Mouse (Mus musculus): ENCODE results near the gene Tbc1d9.

DNA sequence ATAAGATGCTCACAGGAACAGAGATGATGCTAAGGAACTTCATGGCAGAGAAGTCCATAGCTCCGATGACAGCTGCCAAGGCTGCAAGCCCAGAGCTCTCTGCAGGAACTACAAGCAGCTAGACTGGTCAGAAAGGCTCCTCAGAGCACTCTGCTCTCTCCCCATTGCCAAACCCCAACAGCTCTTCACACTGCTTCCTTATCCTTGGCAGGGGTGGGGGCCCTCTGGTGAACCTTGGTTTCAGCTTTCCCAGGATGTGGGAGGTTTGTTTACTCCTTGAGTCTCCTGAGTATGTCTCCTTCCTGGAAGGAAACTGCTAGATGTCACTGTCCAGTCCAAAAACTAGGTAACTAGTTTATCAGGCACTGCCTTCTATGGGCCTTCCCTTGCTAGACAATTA, 25.1 kb upstream of the Tbc1d9 start:
- TF ChIP-seq CTCF (IDR thresholded peaks at IDR 0.05; ENCODE audit: low read depth): no peak
- no peak for TF ChIP-seq EP300 (IDR thresholded peaks at IDR 0.05; ENCODE audit: low read depth)

Measured in heart, postnatal 0 days (tissue).